Mouse (Mus musculus) urinary bladder, postnatal 25 days (tissue): ENCODE results near the gene A730061H03Rik.
A peak's percentile ranks its signal among the peaks of the same experiment; 100 is the strongest.

Experiments used
- DNase-seq: peaks from one replicate; pipeline ENCODE4 v3.0.0; 2022; ENCODE audit warnings: low spot score

A730061H03Rik gene

DNA sequence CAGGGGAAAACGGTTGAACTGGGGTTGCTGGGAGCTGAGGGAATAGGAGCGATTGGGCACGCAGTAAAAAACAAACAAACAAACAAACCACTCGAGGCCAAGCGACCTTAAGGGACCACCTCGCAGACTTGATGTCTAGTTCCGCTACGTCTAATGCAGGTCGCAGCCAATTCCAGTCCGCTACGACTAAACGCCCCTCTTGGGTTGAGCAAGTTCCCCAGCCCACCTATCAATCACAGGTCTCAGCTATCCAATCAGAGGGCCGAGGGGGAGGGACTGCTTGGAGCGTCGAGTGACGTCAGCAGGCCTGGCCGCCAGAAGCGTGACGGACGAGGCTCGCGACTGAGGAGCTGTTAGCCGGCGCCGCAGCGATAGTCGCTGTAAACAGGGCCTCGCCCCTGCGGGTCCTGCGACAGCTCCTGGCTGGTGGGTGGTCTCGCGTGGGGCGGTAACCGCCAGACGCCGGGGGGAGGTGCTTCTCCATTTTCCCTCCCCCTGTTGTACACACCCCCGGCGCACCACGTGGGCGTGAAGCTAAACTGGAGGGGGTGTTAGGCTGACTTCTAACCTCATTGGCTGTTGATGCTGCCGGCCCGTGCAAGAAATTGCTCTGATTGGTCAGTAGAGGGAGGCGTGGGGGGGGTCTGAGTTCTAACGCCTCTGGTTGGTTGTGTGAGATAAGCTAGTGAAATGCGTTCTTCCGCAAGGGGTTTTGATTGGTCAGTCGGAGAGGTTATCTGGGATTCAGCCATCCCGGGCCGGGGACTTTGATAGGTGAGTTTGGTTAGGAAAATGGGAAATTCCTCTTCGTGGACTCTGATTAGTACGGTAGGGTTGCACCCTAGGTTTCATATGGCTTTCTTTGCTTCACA, at the start of gene A730061H03Rik:
Gene A730061H03Rik (minus strand): TSS at position 205 of the 872 bp plus-strand sequence.
- DNase-seq, result peak; percentile 94

DNA sequence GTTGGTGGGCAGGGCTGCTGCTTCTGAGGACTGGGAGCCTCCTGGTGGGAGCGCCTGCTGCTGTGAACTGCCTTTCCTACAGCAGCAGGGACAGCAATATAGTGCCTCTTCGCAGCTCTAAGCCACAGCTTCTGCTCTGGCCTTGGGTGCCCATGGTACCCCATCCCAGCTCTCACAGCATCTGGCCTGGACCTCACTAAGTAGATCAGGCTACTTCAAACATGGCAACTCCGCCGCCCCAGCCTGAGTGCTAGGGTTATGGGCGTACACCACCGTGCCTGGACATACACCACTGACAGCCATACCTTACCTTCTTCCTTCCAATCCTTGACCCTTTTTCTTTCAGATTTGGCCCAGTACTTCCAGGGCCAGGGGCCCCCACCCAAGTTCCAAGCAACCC, 48.1 kb upstream of the A730061H03Rik start:
- no peak for DNase-seq

GRCm38 (mm10) chr14:55605743-55606459, 45.7 kb upstream of the A730061H03Rik start:
- no peak for DNase-seq

DNA sequence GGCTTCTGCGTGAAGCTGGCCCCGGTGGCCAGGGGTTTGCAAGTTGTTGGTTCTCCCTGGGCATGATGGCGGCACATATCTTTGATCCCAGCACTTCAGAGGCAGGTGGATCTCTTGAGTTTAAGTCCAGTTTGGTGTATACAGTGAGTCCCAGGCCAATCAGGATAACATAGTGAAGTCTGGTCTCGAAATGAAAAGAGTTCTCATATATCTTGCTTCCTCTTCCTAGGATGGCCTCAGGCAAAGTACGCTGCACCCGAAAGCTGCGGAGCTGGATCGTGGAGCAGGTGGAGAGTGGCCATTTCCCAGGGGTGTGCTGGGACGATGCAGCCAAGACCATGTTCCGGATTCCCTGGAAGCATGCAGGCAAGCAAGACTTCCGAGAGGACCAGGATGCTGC, 44.6 kb upstream of the A730061H03Rik start:
- no peak for DNase-seq

DNA sequence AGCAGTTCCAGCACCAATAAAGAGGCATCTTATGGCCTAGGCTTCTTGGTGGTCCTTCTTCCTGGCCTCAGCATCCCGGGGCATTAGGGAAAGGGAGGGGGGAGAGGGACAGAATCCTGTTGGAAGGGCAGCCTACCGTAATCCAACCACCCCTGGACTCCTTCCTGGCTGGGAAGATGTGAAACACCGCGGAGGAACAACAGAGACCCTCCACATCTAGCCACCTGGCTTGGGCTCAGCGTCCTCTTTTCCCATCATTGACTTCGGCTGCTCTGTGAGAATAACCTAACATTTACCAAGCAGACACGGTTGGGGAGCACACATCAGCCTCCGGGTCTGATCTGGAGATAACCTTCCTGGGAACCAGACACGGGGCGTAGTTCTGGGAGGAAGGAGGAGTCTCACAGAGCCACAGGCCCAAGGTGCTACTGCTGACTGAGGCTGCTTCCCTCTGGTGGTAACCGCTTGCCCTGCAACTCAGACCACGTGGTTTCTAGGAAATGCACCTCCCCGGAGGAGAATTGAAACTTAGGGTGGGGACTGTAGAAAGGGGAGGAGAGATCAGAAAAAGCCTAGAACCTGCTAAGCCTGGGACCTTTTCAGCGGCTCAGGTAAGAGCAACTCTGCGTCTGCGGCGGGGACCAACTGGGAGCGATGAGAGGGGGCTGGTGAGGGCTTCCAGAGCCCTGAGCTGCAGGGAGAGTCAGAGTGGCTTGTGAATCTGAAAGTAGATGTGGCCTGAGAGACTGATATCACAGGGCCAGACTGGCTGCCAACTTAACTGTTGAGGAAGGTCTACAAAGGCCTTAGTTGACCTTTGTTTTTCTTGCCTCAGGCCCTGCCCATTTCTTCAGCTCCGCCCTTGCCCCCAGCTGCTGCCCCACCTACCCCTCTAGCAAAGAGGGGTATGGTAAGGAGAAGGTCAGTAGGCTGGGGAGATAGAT, 43.7 kb upstream of the A730061H03Rik start:
- DNase-seq, result peak; percentile 84

GRCm38 (mm10) chr14:55603271-55603632, 43.0 kb upstream of the A730061H03Rik start, which contains the start of gene Irf9:
Irf9 (plus strand) TSS chr14:55603571.
- DNase-seq, result no peak

DNA sequence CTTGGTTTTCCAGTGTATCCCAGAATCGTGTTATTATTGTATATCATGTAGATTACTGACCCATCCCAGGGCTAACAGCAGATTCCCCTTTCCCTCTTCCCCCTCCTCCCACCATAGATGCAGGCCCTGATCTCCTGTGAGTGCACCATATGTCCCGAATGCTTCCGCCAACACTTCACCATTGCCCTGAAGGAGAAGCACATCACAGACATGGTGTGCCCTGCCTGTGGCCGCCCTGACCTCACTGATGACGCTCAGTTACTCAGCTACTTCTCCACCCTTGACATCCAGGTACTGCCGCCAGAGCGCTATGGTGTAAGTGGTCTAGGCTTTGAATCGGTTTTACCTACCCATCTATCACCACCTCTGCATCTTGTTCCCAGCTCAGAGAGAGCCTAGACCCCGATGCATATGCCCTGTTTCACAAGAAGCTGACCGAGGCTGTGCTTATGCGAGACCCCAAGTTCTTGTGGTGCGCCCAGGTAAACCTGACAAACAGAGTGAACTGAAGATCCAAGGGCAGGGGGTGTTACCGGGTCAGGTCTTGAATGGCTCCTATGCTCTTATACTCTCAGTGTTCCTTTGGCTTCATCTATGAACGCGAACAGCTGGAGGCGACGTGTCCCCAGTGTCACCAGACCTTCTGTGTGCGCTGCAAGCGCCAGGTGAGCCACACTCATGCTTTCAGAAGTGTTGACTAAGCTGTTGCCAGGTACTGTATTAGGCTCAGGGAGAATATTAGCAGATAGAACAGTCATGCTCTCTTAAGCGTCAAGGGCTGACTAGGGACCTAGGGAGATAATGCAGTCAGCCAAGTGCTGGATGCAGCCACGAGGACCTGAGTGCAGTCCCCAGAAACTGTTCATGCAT, 38.5 kb upstream of the A730061H03Rik start:
- DNase-seq, result no peak

DNA sequence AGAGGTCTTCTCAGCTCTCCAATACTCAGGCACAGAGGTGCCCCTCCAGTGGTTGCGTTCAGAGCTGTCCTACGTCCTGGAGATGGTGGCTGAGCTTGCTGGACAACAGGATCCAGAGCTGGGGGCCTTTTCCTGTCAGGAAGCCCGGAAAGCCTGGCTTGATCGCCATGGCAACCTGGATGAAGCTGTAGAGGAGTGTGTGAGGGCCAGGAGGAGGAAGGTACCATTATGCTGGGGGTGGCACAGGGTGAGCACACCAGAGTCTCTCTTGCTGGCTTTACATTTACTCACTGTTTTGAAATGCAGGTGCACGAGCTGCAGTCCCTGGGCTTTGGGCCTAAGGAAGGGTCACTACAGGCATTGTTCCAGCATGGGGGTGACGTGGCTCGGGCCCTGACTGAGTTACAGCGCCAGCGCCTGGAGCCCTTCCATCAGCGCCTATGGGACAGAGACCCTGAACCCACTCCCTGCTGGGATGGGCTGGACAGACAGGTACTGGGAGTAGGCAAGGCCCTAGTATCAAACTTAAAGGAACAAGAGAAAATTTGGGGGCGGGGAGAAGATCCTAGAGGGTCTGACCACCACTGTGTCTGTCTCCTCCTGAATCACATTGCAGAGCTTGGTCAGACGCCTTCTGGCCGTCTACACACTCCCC, 36.0 kb upstream of the A730061H03Rik start:
- DNase-seq, result no peak

DNA sequence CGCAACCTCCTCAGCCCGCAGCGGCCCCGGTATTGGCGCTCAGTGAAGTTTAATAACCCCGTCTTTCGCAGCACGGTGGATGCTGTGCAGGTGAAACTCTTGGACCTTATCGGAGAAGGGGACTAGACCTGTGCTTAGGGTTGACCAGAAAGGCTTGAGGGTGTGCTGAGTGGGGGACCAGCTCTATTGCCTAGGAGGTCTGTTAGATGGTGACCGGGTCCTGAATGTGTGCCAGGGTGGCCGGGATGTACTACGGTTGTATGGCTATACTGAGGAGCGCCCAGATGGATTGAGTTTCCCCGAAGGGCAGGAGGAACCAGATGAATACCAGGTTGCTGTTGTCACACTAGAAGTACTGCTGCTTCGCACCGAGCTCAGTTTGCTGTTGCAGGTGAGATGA, 32.0 kb upstream of the A730061H03Rik start:
- DNase-seq, result no peak

GRCm38 (mm10) chr14:55591331-55591891, 31.2 kb upstream of the A730061H03Rik start, which contains the start of gene Rnf31:
Rnf31 (plus strand) TSS chr14:55591708.
- peak; percentile 82 for DNase-seq

DNA sequence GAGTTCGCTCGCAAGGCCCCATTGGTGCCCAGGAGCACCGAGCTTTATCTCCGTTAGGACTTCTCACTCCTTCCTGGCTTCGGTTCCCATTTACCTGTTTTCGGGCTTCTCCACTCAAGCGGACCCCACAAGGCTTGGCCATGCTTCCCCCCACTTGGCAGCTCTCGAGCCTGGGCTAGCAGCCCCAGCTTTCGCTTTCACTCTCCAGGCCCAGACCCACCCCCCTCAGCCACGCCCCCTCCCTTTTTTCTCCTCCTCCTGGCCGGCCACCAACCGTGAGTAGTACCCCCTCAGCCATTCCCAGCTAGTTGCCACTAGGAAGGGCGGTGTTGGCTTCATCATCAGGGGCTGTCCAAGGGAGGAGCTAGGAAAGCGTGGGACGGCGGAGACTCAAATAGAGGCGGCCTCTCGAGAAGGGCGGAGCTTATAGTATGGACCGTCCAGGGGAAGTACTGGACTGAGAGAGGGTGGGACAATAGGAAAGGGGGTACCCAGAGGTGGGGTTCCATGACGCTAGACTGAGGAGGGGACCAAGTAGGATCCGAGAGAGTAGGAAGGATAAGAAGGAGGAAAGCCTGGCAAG, 30.6 kb upstream of the A730061H03Rik start, which contains the start of gene Psme2:
Gene Psme2 (minus strand): TSS at position 366 of the 583 bp plus-strand sequence.
- DNase-seq, result peak; percentile 82

- DNase-seq, result no peak
Observed at GRCm38 (mm10) chr14:55589771-55590448, 29.7 kb upstream of the A730061H03Rik start.

DNA sequence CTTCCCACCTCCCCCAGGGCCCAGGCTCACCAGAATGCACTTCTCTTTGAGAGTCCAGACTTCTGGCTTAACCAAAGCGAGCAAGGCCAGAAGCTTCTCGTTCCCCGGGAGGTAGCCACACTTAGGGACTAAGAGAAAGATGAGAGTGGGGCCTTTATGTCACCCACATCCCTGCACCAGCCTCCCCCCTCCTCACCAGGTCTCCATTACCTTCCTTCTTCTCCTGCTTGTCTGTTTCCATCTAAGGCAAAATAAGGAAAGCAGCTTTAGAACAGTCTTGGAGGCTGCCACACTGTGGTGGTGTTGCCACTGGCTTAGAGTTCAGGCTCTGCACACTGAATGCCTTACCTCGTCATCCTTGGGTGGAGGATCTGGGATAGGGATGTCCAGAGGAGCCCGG, 29.1 kb upstream of the A730061H03Rik start:
- DNase-seq, result no peak

GRCm38 (mm10) chr14:55586149-55586548, 25.9 kb upstream of the A730061H03Rik start:
- DNase-seq, result no peak

DNA sequence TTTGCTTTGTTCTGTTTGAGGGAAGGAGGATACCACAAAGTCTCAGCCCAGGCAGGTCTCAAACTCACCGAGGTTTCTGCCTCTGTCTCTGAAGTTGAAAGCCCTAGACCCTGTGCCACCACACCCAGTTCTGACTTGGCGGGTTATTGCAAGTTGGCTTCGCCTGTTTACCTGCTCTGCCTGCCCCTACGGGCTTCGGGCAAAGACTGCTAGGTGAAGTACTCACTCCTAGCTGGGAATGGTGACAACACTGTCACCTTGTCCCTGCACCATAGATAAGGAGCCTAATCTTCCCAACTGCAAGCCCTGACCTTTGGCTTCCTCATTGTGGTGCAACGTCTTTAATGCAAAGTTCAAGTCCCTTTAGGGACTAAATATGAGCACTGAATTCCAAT, 25.4 kb upstream of the A730061H03Rik start:
- DNase-seq, result no peak

DNA sequence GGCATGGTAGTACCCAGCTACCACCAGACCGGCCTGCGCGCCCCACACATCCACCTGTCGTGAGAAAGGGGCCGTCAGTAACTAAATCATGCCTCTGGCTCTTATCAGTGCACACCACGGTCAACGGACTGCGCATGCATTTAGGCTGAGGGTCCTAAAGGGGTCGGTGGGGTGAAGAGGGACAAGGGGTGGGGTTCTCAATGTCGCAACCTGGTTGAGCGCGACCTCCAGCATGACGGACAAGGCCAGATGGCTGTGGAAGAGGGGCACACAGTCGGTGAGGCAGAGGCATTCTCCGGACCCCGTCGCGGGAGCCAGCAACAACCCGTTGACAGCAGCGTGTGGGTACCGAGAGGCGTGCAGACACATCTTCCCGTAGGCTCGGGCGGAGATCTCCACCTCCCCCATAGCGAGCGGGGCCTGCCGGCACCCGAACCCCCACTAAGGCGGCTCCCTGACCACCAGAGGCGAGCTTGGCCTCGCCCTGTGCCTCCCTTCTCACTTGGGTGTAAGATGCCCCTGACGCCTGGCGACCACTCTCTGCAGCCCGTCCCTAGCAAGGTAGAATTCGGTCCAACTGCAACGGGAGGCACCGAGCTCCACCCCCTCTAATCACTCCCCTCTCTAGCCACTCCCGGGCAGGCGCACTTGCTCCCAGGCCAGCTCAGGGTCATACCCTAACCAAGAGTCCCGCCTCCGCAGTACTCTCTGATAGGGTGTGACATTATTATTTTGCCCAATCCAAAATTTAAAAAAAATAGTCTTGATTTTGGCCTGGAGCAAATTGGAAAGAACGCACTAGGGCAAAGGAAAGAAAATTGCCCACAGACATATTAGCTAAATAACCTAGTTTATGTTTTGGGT, 24.7 kb upstream of the A730061H03Rik start, which contains the start of gene Emc9:
Gene Emc9 (minus strand): TSS at position 601 of the 864 bp plus-strand sequence.
- peak; percentile 64 for DNase-seq

DNA sequence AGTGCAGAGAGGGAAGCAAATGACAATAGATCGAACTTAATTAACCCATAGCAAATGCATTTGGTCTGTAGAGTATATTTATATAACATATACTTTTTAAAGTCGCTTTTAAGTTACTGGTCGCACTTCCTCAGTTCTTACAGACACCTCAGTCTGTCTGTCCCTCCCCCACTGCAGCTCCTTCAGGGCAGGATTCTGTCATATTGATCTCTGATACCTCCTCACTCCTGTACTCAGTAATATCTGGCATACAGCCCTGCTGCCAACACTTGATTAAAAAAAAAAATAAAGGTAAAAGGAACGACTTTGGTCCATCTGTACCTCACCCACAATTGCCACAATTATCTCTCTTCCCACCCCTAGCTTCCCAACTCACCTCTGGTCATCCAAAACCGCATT, 24.1 kb upstream of the A730061H03Rik start:
- DNase-seq, result no peak
